Mouse (Mus musculus): ENCODE measurements at regions not wholly inside any gene's neighbourhood (a gene's known extent, or its start where the extent isn't known, plus 50 kb on each side); places are given as distances from the start of the nearest gene placed in this dataset.

GRCm38 (mm10) chr19:21989857-21990256, 149.0 kb upstream of the Trpm3 start:
- H3K27ac ChIP-seq = no peak overlapping the region
- no peaks in the 10 kb centered on the region for H3K4me1 ChIP-seq
- 69% methylated on average over 4 of the region's 4 CpGs for WGBS
- no peak overlapping the region for H3K4me3 ChIP-seq (replicated peaks)
- H3K36me3 ChIP-seq = no peaks in the 10 kb centered on the region
- no peak for ATAC-seq (ENCODE audit: insufficient read depth, low FRiP score, low read depth)
- no peak overlapping the region for H3K4me2 ChIP-seq
- H3K27me3 ChIP-seq (replicated peaks) = no peaks in the 10 kb centered on the region
- H3K9ac ChIP-seq = no peak overlapping the region
- H3K9me3 ChIP-seq = no peaks in the 10 kb centered on the region

- H3K4me3 ChIP-seq (replicated peaks) = no peak overlapping the region
- no peak overlapping the region for H3K27ac ChIP-seq
- H3K4me2 ChIP-seq = no peak overlapping the region
- no peaks in the 10 kb centered on the region for H3K36me3 ChIP-seq
- H3K4me1 ChIP-seq = no peaks in the 10 kb centered on the region
- H3K9ac ChIP-seq = no peak overlapping the region
- no peak for ATAC-seq (ENCODE audit: insufficient read depth, low FRiP score, low read depth)
- H3K27me3 ChIP-seq (replicated peaks) = no peaks in the 10 kb centered on the region
- 73% methylated on average over 4 of the region's 4 CpGs for WGBS
- no peaks in the 10 kb centered on the region for H3K9me3 ChIP-seq
Measured at GRCm38 (mm10) chr19:21990970-21991369, 147.9 kb upstream of the Trpm3 start.

- no peak for ATAC-seq (ENCODE audit: insufficient read depth, low FRiP score, low read depth)
- Histone ChIP-seq H3K4me1 (no peaks in the 10 kb centered on the region), H3K27ac (no peak overlapping the region), H3K9me3 (no peaks in the 10 kb centered on the region), H3K27me3 (replicated peaks) (no peaks in the 10 kb centered on the region), H3K4me2 (no peak overlapping the region), H3K4me3 (replicated peaks) (no peak overlapping the region), H3K9ac (no peak overlapping the region), H3K36me3 (no peaks in the 10 kb centered on the region)
Measured at GRCm38 (mm10) chr19:21991413-21991812, 147.4 kb upstream of the Trpm3 start.

- H3K9me3 ChIP-seq = no peaks in the 10 kb centered on the region
- no peak overlapping the region for H3K4me2 ChIP-seq
- H3K27ac ChIP-seq = no peak overlapping the region
- no peak overlapping the region for H3K9ac ChIP-seq
- 74% methylated on average over 5 of the region's 5 CpGs for WGBS
- no peaks in the 10 kb centered on the region for H3K27me3 ChIP-seq (replicated peaks)
- H3K4me1 ChIP-seq = no peaks in the 10 kb centered on the region
- H3K36me3 ChIP-seq = no peaks in the 10 kb centered on the region
- no peak overlapping the region for H3K4me3 ChIP-seq (replicated peaks)
- ATAC-seq (ENCODE audit: insufficient read depth, low FRiP score, low read depth) = no peak
Measured at GRCm38 (mm10) chr19:21999621-22000020, 139.2 kb upstream of the Trpm3 start.

- WGBS = 84% methylated on average over 13 of the region's 13 CpGs
- Histone ChIP-seq H3K27me3 (replicated peaks) (no peaks in the 10 kb centered on the region), H3K9ac (no peak overlapping the region), H3K27ac (no peak overlapping the region), H3K9me3 (no peaks in the 10 kb centered on the region), H3K36me3 (no peaks in the 10 kb centered on the region), H3K4me2 (no peak overlapping the region), H3K4me3 (replicated peaks) (no peak overlapping the region), H3K4me1 (no peaks in the 10 kb centered on the region)
- no peak for ATAC-seq (ENCODE audit: insufficient read depth, low FRiP score, low read depth)
Measured at GRCm38 (mm10) chr19:22008053-22008935, 130.6 kb upstream of the Trpm3 start.

- WGBS = 73% methylated on average over 5 of the region's 5 CpGs
- Histone ChIP-seq H3K27ac (no peak overlapping the region), H3K9ac (no peak overlapping the region), H3K4me2 (no peak overlapping the region), H3K27me3 (replicated peaks) (no peaks in the 10 kb centered on the region), H3K4me1 (no peaks in the 10 kb centered on the region), H3K36me3 (no peaks in the 10 kb centered on the region), H3K4me3 (replicated peaks) (no peak overlapping the region), H3K9me3 (no peaks in the 10 kb centered on the region)
- ATAC-seq (ENCODE audit: insufficient read depth, low FRiP score, low read depth) = no peak
Measured at GRCm38 (mm10) chr19:22010239-22010638, 128.6 kb upstream of the Trpm3 start.

- H3K4me1 ChIP-seq = no peaks in the 10 kb centered on the region
Measured at GRCm38 (mm10) chr19:22015854-22016610, 122.8 kb upstream of the Trpm3 start.

GRCm38 (mm10) chr19:22017425-22017824, 121.4 kb upstream of the Trpm3 start:
- H3K36me3 ChIP-seq = no peaks in the 10 kb centered on the region
- no peaks in the 10 kb centered on the region for H3K27me3 ChIP-seq (replicated peaks)
- H3K4me3 ChIP-seq (replicated peaks) = no peak overlapping the region
- no peak for ATAC-seq (ENCODE audit: insufficient read depth, low FRiP score, low read depth)
- no peak overlapping the region for H3K4me2 ChIP-seq
- 54% methylated on average over 2 of the region's 2 CpGs for WGBS
- no peaks in the 10 kb centered on the region for H3K4me1 ChIP-seq
- H3K27ac ChIP-seq = no peak overlapping the region
- no peak overlapping the region for H3K9ac ChIP-seq
- H3K9me3 ChIP-seq = no peaks in the 10 kb centered on the region

More at GRCm38 (mm10) chr19:22015854-22016610, 122.8 kb upstream of the Trpm3 start:
- H3K4me2 ChIP-seq = no peak overlapping the region
- H3K9me3 ChIP-seq = no peaks in the 10 kb centered on the region
- no peak for ATAC-seq (ENCODE audit: insufficient read depth, low FRiP score, low read depth)
- H3K27me3 ChIP-seq (replicated peaks) = no peaks in the 10 kb centered on the region
- H3K9ac ChIP-seq = no peak overlapping the region
- 84% methylated on average over 3 of the region's 3 CpGs for WGBS
- no peak overlapping the region for H3K4me3 ChIP-seq (replicated peaks)
- no peak overlapping the region for H3K27ac ChIP-seq
- no peaks in the 10 kb centered on the region for H3K36me3 ChIP-seq

- H3K4me1 ChIP-seq = no peaks in the 10 kb centered on the region
- H3K4me2 ChIP-seq = no peak overlapping the region
- H3K27ac ChIP-seq = no peak overlapping the region
- H3K4me3 ChIP-seq (replicated peaks) = no peak overlapping the region
- no peaks in the 10 kb centered on the region for H3K9me3 ChIP-seq
- no peak for ATAC-seq (ENCODE audit: insufficient read depth, low FRiP score, low read depth)
- no peak overlapping the region for H3K9ac ChIP-seq
- no peaks in the 10 kb centered on the region for H3K36me3 ChIP-seq
- H3K27me3 ChIP-seq (replicated peaks) = no peaks in the 10 kb centered on the region
Measured at GRCm38 (mm10) chr19:22027577-22027976, 111.3 kb upstream of the Trpm3 start.

- WGBS = 71% methylated on average over 6 of the region's 6 CpGs
Measured at GRCm38 (mm10) chr19:22047657-22048056, 91.2 kb upstream of the Trpm3 start.

GRCm38 (mm10) chr19:22066302-22066701, 72.5 kb upstream of the Trpm3 start:
- no peak for ATAC-seq (ENCODE audit: insufficient read depth, low FRiP score, low read depth)

More at GRCm38 (mm10) chr19:22047657-22048056, 91.2 kb upstream of the Trpm3 start:
- ATAC-seq (ENCODE audit: insufficient read depth, low FRiP score, low read depth) = no peak
- Histone ChIP-seq H3K36me3 (no peaks in the 10 kb centered on the region), H3K4me3 (replicated peaks) (no peak overlapping the region), H3K27me3 (replicated peaks) (no peaks in the 10 kb centered on the region), H3K9ac (no peak overlapping the region), H3K4me1 (no peaks in the 10 kb centered on the region), H3K9me3 (no peaks in the 10 kb centered on the region), H3K27ac (no peak overlapping the region), H3K4me2 (no peak overlapping the region)

GRCm38 (mm10) chr19:22070246-22071030, 68.4 kb upstream of the Trpm3 start:
- no peaks in the 10 kb centered on the region for H3K4me1 ChIP-seq
- H3K27me3 ChIP-seq (replicated peaks) = no peaks in the 10 kb centered on the region
- H3K4me2 ChIP-seq = no peak overlapping the region
- no peaks in the 10 kb centered on the region for H3K36me3 ChIP-seq
- H3K27ac ChIP-seq = no peak overlapping the region
- ATAC-seq (ENCODE audit: insufficient read depth, low FRiP score, low read depth) = no peak
- no peaks in the 10 kb centered on the region for H3K9me3 ChIP-seq
- no peak overlapping the region for H3K9ac ChIP-seq
- 76% methylated on average over 15 of the region's 15 CpGs for WGBS
- no peak overlapping the region for H3K4me3 ChIP-seq (replicated peaks)

More at GRCm38 (mm10) chr19:22066302-22066701, 72.5 kb upstream of the Trpm3 start:
- no peaks in the 10 kb centered on the region for H3K27me3 ChIP-seq (replicated peaks)
- H3K36me3 ChIP-seq = no peaks in the 10 kb centered on the region
- H3K9me3 ChIP-seq = no peaks in the 10 kb centered on the region
- no peaks in the 10 kb centered on the region for H3K4me1 ChIP-seq
- H3K4me2 ChIP-seq = no peak overlapping the region
- WGBS = 57% methylated on average over 8 of the region's 8 CpGs
- no peak overlapping the region for H3K4me3 ChIP-seq (replicated peaks)
- H3K9ac ChIP-seq = no peak overlapping the region
- no peak overlapping the region for H3K27ac ChIP-seq

Measured in stomach, embryonic 15.5 days (tissue).